Mouse (Mus musculus) ES-E14 (cell line): ENCODE data around the gene Nup93.

Experiments used
- CHD2 ChIP-seq: IDR thresholded peaks from 2 replicates; pipeline ENCODE4 v1.6.1; 2014; ENCODE audit warnings: mild to moderate bottlenecking, low read depth, low read length, inconsistent platforms
- HCFC1 ChIP-seq: IDR thresholded peaks from 2 replicates; pipeline ENCODE4 v1.6.1; 2012; ENCODE audit warnings: low read length, inconsistent platforms, borderline replicate concordance; ENCODE audit not compliant: insufficient read depth
- MAFK ChIP-seq: IDR thresholded peaks from 2 replicates; pipeline ENCODE4 v1.6.1; 2014; ENCODE audit warnings: mild to moderate bottlenecking, low read depth, low read length, inconsistent platforms; ENCODE audit not compliant: insufficient read depth
- ZC3H11A ChIP-seq: IDR thresholded peaks from 2 replicates; pipeline ENCODE4 v1.6.1; 2012; ENCODE audit warnings: low read depth, mild to moderate bottlenecking, inconsistent platforms, low read length, borderline replicate concordance
- ZNF384 ChIP-seq: IDR thresholded peaks from 2 replicates; pipeline ENCODE4 v1.6.1; 2012; ENCODE audit warnings: low read depth, low read length, inconsistent platforms

DNA sequence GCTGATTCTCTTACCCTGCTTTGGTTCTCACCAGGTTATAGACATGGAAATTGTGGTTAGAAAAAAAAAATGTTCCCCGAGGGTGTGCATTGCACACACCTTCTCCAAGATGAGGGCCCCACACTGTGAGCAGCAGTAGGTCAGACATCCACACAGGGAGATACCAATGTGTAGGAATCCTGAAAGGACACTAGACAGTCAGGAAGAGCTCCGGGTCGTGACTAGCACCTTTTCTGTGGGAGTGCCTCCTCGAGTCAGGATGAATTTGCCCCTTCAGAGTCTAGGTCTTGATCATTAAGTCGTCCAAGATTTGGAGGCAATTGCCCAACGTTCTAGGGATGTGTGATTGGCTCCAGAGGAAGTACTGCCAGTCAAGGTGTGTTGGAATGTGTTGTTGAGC, 28.6 kb upstream of the Nup93 start:
- no peak for TF ChIP-seq ZC3H11A
- TF ChIP-seq ZNF384: no peak
- no peak for TF ChIP-seq MAFK
- no peak for TF ChIP-seq CHD2
- no peak for TF ChIP-seq HCFC1
